Mouse (Mus musculus): ENCODE data around the gene Rgl2.

GRCm38 (mm10) chr17:33968489-33968888 is 39.1 kb downstream of the Rgl2 start:
- TF ChIP-seq EP300 (IDR thresholded peaks at IDR 0.05) (no peak), CTCF (IDR thresholded peaks at IDR 0.05) (peak; percentile 93)
